Mouse (Mus musculus) 3T3-L1 (cell line): ENCODE measurements around the gene Thg1l.

Experiments used
- DNase-seq: peaks from one replicate; pipeline ENCODE4 v3.0.0-alpha.2; 2015; ENCODE audit warnings: low read depth, low spot score

Gene Thg1l

DNA sequence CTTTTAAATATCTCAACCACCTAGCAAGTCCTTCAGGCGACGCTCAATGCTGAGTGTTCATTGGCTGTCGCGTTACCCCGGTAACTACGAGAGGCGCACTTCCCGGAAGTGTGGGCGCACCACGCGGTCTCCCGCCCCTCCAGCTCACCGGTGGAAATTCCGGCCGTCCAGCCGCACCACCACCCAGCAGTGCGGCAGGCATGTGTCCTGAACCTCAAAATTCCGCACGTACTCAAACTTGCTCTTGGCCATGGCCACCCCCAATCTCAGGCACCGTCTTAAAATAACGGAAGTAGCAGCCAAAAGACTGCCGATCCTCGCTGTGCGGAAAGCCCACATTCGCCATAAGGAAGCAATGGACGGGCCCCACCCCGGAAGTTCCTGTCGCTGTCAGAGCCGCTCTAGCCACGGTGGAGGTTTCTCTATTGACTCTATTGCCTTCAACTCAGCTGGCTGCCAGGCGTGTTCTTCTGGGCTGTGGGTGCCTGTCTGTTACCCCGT is at the start of gene Thg1l:
Thg1l (minus strand) TSS at position 368 of the 501 bp plus-strand sequence.
- peak; percentile 95 for DNase-seq

DNA sequence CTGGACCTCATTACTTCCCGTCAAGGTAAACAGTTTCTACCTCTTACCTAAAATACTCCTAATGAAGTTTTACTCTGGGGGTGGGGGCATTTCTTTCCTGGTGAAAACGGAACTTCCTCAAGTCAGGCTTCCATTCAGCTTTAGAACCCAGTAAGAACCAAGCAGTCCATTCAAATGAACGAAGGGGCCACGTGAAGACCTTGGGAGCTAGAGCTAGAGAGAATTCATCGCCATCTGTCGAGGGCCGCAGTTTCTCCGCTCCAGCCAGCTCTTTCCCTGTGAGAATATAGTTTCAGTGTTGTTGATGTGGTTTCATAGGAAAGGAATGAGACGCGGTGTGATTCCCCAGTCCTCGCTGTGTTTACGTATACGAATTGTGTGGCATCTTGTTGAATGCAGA is 36.8 kb upstream of the Thg1l start:
- DNase-seq = no peak

DNA sequence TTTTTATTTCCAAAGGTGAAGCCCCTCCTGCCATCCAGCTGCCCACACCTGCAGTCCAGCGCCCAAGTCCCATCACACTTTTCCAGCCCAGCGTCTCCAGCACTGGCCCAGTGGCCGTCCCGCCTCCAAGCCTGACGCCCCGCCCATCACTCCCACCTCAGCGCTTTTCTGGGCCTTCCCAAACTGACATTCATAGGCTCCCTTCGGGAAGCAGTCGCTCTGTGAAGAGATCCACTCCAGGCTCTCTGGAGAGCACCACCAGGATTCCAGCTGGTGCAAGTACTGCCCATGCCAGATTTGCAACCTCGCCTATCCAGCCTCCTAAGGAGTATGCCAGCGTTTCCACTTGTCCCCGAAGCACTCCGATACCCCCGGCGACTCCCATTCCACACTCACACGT is 36.3 kb upstream of the Thg1l start:
- no peak for DNase-seq

DNA sequence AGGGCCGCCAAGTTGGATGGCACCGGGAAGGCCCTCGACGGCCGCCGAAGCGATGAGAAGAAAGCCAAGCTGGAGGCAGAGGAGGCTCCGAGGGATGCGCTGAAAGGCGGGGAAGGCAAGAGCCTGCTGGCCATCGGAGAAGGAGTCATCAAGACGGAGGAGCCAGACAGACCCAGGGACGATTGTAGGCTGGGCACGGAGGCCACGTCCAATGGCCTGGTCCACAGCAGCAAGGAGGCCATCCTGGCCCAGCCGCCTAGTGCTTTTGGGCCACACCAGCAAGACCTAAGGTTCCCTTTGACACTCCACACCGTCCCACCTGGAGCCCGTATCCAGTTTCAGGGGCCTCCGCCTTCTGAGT is 25.6 kb upstream of the Thg1l start:
- no peak for DNase-seq

DNA sequence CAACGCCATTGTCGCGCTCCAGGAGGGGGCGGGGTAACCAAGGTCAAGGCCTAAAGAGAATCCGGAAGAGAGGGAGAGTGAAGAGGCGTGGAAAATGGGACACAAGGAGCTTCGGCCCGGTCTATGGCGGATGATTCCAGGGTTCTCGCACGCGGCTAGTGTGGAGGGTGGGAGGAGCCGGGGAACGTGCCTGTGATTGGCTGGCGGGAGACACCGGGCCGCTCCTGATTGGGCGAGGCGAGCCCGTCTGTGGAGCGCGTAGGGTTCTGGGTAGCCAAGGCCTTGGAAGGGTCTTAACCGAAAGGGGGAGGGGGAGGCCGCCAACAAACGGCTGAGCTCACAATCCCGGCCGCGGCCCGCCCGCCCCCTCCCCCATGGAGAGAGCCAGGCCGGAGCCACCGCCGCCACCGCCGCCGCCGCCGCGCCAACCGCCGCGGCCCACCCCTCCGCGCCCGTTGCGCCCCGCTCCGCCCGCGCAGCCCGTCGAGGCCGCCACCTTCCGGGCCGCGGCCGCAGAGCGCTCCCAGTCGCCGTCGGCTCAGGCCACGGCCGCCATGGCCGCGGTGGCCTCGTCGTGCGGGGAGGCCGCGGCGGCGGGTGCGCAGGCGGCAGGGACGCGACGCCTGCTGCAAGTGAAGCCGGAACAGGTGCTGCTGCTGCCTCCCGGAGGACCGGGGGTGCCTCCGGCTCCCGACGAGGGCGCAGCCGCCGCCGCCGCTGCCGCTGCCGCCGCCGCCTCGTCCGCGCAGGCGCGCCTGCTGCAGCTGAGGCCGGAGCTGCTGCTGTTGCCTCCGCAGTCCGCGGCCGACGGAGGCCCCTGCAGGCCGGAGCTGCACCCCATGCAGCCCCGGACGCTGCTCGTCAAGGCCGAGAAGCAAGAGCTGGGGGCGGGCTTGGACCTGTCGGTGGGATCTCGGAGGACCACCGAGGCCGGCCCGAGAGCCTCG is 24.9 kb upstream of the Thg1l start, which contains the start of gene Sox30:
Sox30 (plus strand) TSS at position 365 of the 947 bp plus-strand sequence.
- no peak for DNase-seq

DNA sequence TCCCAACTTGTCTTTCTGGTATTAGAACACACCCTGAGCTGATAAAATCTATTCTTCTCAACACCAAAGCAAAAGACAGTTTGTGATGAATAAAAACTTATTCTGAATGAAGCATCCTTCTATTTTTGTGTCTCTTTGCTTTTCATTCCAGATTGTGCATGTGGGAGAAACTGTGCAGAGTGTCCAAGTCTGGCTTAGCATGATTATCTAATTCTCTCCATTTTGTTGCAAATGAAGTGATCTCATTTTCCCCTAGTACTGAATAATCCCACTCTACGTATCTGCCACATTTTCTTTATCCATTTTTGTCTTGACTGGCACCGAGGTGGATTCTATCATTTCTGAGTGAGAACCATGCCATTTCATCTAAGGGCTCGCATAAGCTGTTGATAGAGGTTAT is 20.8 kb upstream of the Thg1l start:
- DNase-seq = no peak

DNA sequence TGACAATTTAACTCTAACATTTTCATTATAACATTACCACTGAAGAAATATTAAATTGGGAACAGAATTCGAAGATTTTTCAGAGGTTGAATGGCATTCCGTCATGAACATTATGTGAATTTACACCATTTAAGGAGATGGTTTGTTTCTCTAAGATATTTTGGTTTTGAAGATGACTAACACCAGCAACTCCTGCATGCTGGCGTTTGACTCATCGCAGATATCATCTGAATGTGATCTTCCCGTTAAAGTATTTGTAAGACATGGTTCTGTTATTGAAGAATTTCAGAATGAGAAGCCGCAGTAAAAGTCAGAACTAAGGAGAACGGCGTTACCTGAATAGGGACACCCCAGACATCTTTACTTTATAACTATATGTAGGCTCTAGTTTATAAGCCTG is 19.2 kb upstream of the Thg1l start:
- DNase-seq = peak; percentile 64

DNA sequence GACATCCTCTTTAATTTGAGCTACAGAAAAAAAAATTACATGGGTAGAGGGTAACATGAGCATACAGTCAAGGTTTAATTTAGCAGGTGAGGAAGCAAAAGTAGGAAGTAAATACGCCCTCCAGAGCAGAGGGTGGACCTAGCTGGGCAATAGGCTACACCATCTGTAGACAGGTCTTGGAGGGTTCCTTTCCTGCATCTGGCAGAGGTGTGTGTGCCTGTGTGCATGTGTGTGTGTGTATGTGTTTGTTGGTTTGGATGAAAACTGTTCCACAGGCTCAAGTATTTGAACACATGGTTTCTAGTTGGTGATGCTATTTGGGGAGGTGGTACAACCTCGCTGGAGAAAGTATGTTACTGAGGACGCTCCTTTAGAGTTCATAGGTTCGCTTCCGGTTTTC is 18.3 kb upstream of the Thg1l start:
- no peak for DNase-seq

DNA sequence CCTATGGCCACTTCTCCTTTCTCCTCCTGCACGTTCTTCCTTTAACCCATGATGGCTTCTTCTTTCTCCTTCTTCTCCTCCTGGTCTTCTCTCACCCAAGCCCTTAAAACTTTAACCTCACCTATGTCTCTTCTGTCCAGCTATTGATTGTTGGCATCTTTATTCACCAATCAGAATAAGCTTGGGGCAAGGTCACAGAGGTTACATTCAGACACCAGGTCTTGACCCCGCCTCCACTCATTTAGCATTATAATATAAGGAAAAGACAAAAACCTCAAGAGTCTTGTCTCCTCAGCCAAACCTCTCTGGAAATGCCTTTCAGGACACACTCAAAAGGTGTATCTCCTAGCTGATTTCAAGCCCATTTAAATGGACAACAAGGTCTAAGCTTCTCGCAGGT is 13.2 kb upstream of the Thg1l start:
- no peak for DNase-seq

DNA sequence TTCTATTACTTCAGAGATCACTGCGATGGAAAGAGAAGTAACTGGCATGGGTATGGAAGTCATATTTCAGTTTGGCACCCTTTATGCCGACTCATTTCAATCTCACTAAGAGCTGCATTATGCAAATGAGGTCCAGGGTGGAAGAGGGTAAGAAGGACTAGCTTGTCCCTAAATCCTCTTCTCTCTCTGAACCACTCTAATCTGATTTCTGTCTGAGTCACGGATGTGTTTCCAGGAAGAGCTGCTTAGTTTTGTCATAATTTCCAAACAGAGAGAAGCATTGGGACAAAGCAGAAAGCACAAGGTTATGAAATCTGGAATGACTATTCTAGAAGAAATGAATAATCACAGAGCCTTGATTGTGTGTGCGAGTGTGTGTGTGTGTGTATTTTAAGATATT is 11.6 kb upstream of the Thg1l start:
- no peak for DNase-seq

DNA sequence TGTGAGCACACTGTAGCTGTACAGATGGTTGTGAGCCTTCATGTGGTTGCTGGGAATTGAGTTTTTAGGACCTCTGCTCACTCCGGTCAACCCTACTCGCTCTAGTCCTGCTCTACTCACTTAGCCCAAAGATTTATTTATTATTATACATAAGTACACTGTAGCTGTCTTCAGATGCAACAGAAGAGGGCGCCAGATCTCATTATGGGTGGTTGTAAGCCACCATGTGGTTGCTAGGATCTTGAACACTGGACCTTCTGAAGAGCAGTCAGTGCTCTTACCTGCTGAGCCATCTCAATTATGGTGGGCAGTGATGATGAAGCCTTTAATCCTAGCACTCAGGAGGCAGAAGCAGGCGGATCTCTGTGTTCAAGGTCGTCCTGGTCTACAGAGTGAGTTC is 4.7 kb upstream of the Thg1l start:
- DNase-seq = peak; percentile 22

DNA sequence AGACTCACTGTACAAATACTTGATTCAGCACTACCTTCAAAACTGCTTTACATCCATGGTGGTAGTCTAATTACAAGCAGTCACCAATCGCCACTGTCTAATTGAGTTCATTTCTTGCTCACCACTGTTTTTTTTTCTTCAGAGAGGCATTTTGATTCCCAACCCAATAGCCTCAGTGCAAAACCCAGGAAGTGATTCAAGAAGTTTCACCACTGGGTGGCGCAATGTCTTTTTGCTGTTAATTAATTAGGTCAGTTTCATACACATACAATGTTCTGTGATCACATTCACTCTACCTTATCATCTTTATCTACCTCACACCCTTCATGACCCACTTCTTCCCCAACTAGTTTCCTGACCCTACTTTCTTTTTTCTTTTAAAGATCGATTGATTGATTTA is 4.3 kb upstream of the Thg1l start:
- DNase-seq = peak; percentile 54

DNA sequence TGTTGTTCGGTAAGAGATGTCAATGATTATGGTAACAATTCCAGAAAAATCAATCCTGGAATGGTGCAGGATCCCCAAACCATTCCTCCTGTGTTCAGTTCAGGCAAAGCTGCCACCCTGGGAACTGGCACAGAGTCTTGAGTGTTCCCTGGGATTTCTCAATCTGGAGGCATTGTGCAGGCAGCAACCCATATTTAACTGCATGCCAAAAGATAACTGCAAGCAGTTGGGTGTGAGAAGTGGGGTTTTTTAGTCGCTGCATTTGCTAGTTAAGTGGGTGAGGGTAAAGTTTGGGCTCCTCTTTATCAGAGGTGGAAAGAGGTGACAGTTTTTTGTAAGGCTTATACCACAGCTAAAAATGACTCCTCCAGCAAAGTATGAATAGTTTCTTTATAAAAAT is 7.8 kb downstream of the Thg1l start:
- DNase-seq = no peak

DNA sequence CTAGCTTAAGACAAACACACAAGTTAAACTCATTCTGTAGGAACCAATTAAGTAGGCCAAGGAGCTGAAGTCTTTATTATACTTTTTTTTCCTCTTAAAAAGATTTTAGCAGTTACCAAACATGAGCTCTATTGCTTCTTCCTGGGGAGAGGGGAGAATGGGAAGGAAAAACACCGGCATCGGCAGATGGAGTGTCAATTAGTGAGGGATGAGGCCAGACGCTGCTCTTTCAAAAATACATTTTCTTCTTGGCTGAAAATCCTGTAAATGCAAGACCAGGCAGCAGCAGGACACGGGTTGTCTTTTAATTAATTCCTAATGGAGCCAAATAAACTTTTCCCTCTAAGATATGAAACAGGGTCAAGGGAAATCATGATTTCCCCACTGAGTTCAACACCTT is 8.5 kb downstream of the Thg1l start:
- DNase-seq = no peak

DNA sequence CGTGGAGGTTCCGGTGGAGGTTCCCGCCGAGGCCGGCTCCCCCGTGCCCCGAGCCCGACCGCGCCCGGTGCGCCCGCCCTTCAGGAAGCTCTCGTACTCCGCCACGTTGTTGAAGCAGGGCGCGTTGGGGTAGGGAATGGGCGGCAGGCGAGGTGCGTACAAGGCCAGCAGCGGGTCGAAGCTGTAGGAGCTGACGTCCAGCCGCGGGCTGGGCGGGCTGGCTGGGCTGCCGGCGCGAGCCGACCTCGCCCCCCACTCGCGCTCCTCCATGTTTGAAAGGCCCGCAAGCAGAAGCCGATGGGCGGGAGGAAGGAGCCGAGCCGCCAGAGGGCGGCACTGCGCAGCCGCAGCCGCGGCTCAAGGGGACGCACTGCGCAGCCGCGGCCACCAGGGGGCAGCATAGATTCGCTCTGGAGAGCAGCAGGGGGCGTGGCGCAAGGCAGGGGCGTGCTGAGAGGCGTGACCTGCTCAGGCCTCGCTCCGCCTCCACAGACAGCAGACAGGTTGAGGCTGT is 10.6 kb downstream of the Thg1l start, which contains the start of gene Lsm11:
Lsm11 (minus strand) TSS at position 293 of the 514 bp plus-strand sequence.
- DNase-seq = peak; percentile 88

DNA sequence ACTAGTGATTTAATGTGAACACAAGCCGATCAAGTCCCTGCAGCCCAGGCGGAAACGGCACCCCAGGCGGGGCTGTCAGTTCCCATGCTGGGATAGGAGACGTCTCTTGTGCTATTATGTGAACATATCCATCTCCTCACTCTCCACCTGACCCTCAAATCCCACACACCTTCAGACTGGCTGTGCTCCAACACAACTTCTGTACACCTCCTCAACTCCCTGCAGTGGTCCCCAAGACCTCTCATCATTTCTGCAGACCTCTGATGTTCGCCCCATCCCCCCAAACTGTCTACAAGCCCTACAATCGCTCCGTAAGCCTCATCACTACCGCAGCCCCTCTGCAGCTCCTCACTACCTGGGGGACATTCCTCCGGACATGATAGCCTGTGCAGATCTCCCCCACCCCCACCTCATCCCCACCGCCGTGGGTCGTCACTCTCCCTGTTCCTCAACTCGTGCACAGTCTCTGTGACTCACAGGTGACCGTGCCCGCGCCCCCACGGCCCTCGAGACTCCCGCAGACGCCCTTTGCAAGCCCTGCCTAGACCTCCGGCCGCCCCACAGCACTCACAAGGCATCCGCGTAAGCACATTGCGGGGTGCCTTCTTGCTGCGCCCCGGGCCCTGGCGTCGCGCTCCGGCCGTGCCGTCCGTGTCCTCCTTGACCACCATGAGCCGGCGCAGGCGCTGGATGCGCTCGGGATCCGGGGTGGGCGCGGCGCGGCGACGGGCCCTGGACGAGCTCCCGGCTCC is 11.2 kb downstream of the Thg1l start:
- DNase-seq = peak; percentile 16

DNA sequence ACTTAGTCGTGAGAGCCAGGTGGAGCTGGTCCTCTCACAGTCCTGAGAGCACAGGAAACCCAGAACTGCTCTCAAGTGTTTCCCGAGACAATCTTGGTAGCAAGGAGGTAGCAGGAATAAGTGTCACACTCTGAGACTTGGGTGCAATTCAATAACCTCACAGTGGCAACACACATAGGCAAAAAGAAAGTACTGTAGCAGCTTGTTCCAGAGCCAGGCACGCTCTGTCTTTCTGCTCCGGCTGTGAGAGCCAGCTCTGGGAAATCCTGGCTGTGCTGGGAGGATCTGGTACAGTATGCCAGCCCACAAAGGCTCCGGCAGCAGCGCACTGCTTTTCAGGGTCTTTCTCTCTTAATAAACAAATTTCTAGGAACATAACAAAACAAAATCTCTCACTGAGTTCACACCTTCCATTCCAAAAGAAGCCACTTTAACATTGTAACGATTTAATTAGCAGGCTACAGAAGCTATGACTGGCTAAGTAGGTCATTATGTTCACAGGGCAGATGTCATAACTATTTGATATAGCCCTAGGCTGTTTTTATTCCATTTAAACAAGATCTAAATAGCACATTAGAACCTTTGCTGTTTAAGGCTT is 12.1 kb downstream of the Thg1l start:
- no peak for DNase-seq

DNA sequence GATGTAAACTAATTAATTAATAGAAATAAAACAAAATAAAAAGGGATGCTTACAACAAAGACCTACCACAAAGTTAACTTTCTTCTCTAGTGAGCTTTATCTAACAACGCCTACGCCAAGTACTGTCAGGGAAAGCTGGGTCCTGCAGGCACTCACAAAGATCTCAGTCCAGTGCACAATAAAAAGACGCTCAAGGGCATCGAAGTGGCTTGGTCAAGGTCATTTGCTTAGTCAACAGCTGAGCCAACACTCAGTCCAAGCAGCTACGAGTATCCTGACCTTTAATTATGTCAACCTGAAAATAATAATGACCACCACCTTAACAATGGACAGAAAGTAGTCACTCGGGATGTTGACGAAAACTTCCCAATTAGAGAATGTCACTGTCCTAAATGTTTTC is 13.0 kb downstream of the Thg1l start:
- DNase-seq = no peak

DNA sequence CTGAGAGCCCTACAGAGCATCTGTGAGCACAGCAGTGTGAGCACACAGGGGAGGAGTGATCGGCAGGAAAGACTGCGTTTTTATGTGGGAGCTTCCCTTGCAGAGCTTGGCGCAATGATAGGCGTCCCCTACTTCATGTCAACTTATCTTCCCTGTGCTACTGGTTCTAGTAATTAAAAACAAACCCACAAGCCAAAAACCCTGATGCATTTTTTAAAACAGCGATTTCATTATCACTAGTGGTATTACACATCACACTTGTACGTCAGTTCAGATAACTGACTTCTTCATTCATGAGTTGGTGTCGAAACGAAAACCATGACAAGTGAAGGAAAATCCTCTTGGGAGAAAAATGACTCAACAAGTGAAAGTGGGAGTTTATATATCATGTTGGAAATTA is 16.4 kb downstream of the Thg1l start:
- DNase-seq = peak; percentile 41

DNA sequence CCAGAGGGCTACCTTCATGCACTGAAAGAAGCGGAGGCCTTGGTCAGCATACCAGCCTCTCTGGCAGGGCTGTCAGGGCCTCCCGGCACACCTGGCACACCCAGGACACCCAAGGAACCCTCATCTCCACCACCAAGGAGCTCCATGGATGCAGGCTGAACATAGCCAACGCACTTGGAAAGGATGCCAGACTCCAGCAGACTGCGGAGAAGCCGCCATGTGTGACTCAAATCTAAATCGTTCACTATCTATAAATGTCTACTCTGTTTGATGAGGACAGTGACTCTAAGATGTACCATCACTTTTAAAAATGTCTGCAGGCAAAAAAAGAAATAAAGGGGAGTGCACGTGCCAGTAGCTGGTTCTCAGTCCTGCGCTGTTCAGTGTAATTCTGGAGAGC is 17.8 kb downstream of the Thg1l start:
- DNase-seq = no peak

DNA sequence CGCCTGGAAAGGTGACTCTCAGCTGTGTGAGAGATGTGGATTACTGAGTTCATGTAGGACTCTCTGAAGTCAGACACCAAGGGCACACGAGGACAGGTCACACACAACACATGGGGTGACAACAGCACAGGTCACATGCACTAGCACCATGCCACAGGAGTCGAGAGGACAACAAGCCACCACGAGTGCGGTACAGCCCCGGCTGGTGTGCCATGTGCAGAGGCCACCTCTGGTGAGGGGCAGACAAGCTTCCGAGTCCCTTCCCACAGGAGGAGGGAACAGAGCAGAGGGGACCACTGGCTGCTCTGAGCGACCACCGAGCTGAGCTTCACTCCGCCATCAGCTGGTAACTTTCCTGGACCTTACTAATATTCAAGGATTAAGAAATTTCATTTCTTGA is 22.5 kb downstream of the Thg1l start:
- DNase-seq = no peak

DNA sequence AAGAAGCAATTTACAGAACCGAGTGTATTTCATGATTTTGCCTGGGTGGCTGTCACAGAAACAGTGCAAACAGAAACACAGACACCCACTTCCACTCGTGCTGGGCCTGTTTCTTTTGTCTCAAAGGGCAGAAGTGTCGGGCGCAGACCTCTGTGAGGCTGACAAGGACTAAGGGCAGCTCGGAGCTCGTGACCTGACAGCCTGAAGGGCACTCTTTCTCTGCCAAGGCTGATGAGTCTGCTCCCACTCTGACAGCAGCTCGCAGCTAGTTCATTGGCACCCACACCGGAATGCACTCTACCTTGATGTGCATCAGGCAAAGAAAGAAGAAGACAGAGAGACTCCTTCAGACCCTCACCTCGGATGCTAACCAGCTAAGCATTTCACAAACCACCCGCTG is 25.8 kb downstream of the Thg1l start:
- DNase-seq = no peak
